Mouse (Mus musculus): ENCODE results near the gene Nxn. TPM values are rescaled to one million over a fixed set of nuclear protein-coding genes. Genes with fewer than 3 reads are reported as not detected.

Gene Nxn
- total and polyA plus RNA-seq, 2 experiments from 2014 or later, result 10.6 to 50.7 TPM

GRCm38 (mm10) chr11:76338656-76339055 is 60.3 kb downstream of the Nxn start:
- DNase-seq (ENCODE audit: low spot score) (no peak), ATAC-seq (ENCODE audit: insufficient read depth, low read depth) (no peak)
- Histone ChIP-seq H3K4me1 (ENCODE audit: control insufficient read depth, insufficient read depth) (no peaks in the 10 kb centered on the region), H3K4me2 (ENCODE audit: low read depth, low read length) (no peak overlapping the region), H3K36me3 (replicated peaks; ENCODE audit: control insufficient read depth, insufficient read depth, low read length) (no peaks in the 10 kb centered on the region), H3K9ac (replicated peaks; ENCODE audit: low read depth, low read length) (no peak overlapping the region), H3K4me3 (ENCODE audit: low read depth, low read length) (no peak overlapping the region), H3K27me3 (ENCODE audit: control insufficient read depth, insufficient read depth, low read length) (no peaks in the 10 kb centered on the region), H3K9me3 (replicated peaks; ENCODE audit: control insufficient read depth, low read length) (no peaks in the 10 kb centered on the region), H3K27ac (ENCODE audit: low read depth) (no peak overlapping the region)
- TF ChIP-seq CTCF (IDR thresholded peaks at IDR 0.05; ENCODE audit: low read depth) (no peak), EP300 (IDR thresholded peaks at IDR 0.05; ENCODE audit: low read depth) (no peak)
- WGBS, result 87% methylated on average over 8 of the region's 8 CpGs

GRCm38 (mm10) chr11:76337764-76338163 is 61.2 kb downstream of the Nxn start:
- DNase-seq (ENCODE audit: low spot score), result no peak
- H3K27ac ChIP-seq (ENCODE audit: low read depth), result no peak overlapping the region
- H3K27me3 ChIP-seq (ENCODE audit: control insufficient read depth, insufficient read depth, low read length), result no peaks in the 10 kb centered on the region
- no peak overlapping the region for H3K9ac ChIP-seq (replicated peaks; ENCODE audit: low read depth, low read length)
- H3K4me1 ChIP-seq (ENCODE audit: control insufficient read depth, insufficient read depth), result no peaks in the 10 kb centered on the region
- no peaks in the 10 kb centered on the region for H3K36me3 ChIP-seq (replicated peaks; ENCODE audit: control insufficient read depth, insufficient read depth, low read length)
- peak overlapping the region; percentile 42; the same call in 1 of the 2 replicates for H3K4me2 ChIP-seq (ENCODE audit: low read depth, low read length)
- TF ChIP-seq CTCF (IDR thresholded peaks at IDR 0.05; ENCODE audit: low read depth) (no peak), EP300 (IDR thresholded peaks at IDR 0.05; ENCODE audit: low read depth) (no peak)
- no peak for ATAC-seq (ENCODE audit: insufficient read depth, low read depth)
- H3K4me3 ChIP-seq (ENCODE audit: low read depth, low read length), result no peak overlapping the region
- H3K9me3 ChIP-seq (replicated peaks; ENCODE audit: control insufficient read depth, low read length), result no peaks in the 10 kb centered on the region
- WGBS, result 12% methylated on average over 7 of the region's 7 CpGs

- TF ChIP-seq EP300 (IDR thresholded peaks at IDR 0.05; ENCODE audit: low read depth) (no peak), CTCF (IDR thresholded peaks at IDR 0.05; ENCODE audit: low read depth) (no peak)
- no peaks in the 10 kb centered on the region for H3K27me3 ChIP-seq (ENCODE audit: control insufficient read depth, insufficient read depth, low read length)
- H3K4me3 ChIP-seq (ENCODE audit: low read depth, low read length), result no peak overlapping the region
- no peaks in the 10 kb centered on the region for H3K36me3 ChIP-seq (replicated peaks; ENCODE audit: control insufficient read depth, insufficient read depth, low read length)
- no peak overlapping the region for H3K27ac ChIP-seq (ENCODE audit: low read depth)
- whole genome bisulfite sequencing, result 86% methylated on average over 9 of the region's 9 CpGs
- ATAC-seq (ENCODE audit: insufficient read depth, low read depth), result no peak
- H3K4me1 ChIP-seq (ENCODE audit: control insufficient read depth, insufficient read depth), result no peaks in the 10 kb centered on the region
- no peak overlapping the region for H3K9ac ChIP-seq (replicated peaks; ENCODE audit: low read depth, low read length)
- no peak for DNase-seq (ENCODE audit: low spot score)
- H3K9me3 ChIP-seq (replicated peaks; ENCODE audit: control insufficient read depth, low read length), result no peaks in the 10 kb centered on the region
- no peak overlapping the region for H3K4me2 ChIP-seq (ENCODE audit: low read depth, low read length)
Observed at GRCm38 (mm10) chr11:76337236-76337635, 61.7 kb downstream of the Nxn start.

DNA sequence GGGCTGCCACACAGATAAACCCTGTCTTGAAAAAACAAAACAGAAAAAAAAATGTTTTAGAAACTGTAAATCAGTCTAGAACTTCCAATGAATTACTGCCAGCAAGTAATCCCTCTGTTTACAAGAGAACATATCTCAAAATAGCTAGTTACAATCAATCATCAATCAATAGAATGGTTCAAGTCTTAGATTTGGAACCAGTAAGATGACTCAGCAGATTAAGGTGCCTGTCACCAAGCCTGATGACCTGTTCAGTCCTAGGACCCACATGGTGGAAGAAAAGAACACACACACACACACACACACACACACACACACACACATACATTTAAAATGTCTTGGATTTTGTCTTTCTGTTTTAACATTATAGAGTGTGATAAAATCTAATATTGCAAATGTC is 62.7 kb downstream of the Nxn start:
- no peaks in the 10 kb centered on the region for H3K36me3 ChIP-seq (replicated peaks; ENCODE audit: control insufficient read depth, insufficient read depth, low read length)
- H3K4me3 ChIP-seq (ENCODE audit: low read depth, low read length), result no peak overlapping the region
- DNase-seq (ENCODE audit: low spot score) (no peak), ATAC-seq (ENCODE audit: insufficient read depth, low read depth) (no peak)
- no peaks in the 10 kb centered on the region for H3K27me3 ChIP-seq (ENCODE audit: control insufficient read depth, insufficient read depth, low read length)
- H3K9ac ChIP-seq (replicated peaks; ENCODE audit: low read depth, low read length), result no peak overlapping the region
- no peaks in the 10 kb centered on the region for H3K4me1 ChIP-seq (ENCODE audit: control insufficient read depth, insufficient read depth)
- no peak overlapping the region for H3K4me2 ChIP-seq (ENCODE audit: low read depth, low read length)
- no peaks in the 10 kb centered on the region for H3K9me3 ChIP-seq (replicated peaks; ENCODE audit: control insufficient read depth, low read length)
- TF ChIP-seq CTCF (IDR thresholded peaks at IDR 0.05; ENCODE audit: low read depth) (no peak), EP300 (IDR thresholded peaks at IDR 0.05; ENCODE audit: low read depth) (no peak)
- H3K27ac ChIP-seq (ENCODE audit: low read depth), result no peak overlapping the region

DNA sequence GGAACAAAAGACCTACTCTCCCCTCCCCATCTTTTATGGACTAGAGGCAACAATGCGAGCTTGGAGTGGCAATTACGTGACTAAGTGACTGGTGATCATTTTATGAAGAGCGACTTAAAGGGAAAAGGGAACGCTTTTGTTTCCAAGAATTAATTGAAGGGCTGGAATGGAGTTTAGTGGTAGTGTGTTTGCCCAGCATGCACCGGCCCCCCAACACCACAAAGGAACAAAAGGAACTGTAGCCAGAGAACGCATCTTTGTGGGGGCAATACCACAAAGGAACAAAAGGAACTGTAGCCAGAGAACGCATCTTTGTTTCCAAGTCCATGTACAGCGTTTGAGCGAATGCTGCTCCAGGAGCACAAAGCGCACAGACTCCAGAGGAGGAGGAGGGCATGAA is 64.0 kb downstream of the Nxn start:
- H3K9ac ChIP-seq (replicated peaks; ENCODE audit: low read depth, low read length), result no peak overlapping the region
- no peak overlapping the region for H3K4me3 ChIP-seq (ENCODE audit: low read depth, low read length)
- TF ChIP-seq CTCF (IDR thresholded peaks at IDR 0.05; ENCODE audit: low read depth) (no peak), EP300 (IDR thresholded peaks at IDR 0.05; ENCODE audit: low read depth) (no peak)
- WGBS, result 90% methylated on average over 10 of the region's 10 CpGs
- H3K27ac ChIP-seq (ENCODE audit: low read depth), result no peak overlapping the region
- no peaks in the 10 kb centered on the region for H3K9me3 ChIP-seq (replicated peaks; ENCODE audit: control insufficient read depth, low read length)
- H3K36me3 ChIP-seq (replicated peaks; ENCODE audit: control insufficient read depth, insufficient read depth, low read length), result no peaks in the 10 kb centered on the region
- DNase-seq (ENCODE audit: low spot score), result no peak
- H3K27me3 ChIP-seq (ENCODE audit: control insufficient read depth, insufficient read depth, low read length), result no peaks in the 10 kb centered on the region
- H3K4me2 ChIP-seq (ENCODE audit: low read depth, low read length), result no peak overlapping the region
- no peak for ATAC-seq (ENCODE audit: insufficient read depth, low read depth)
- peaks cover 5% of the 10 kb centered on the region; the same call in 1 of the 2 replicates for H3K4me1 ChIP-seq (ENCODE audit: control insufficient read depth, insufficient read depth)

DNA sequence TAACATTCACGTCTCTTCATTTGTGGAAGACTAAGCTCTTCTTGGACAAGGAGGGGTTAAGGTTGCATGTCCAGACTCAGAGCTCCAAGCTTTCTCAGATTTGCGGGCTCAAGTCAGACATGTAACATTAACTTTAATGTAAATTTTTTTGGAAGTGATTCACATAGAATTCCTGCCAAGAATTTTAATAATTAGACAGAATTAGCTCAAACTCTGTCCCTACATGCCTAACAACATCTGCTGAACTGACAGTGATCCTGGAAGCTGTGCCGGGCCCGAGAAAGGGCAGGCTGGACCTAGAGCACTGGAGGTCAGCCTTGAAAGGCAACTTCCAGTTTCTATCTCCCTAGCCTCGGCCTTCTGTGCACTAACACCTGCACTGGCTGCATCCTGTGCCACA is 66.7 kb downstream of the Nxn start:
- Histone ChIP-seq H3K9me3 (replicated peaks; ENCODE audit: control insufficient read depth, low read length) (no peaks in the 10 kb centered on the region), H3K4me3 (ENCODE audit: low read depth, low read length) (no peak overlapping the region), H3K4me2 (ENCODE audit: low read depth, low read length) (no peak overlapping the region), H3K36me3 (replicated peaks; ENCODE audit: control insufficient read depth, insufficient read depth, low read length) (no peaks in the 10 kb centered on the region), H3K27ac (ENCODE audit: low read depth) (no peak overlapping the region), H3K27me3 (ENCODE audit: control insufficient read depth, insufficient read depth, low read length) (no peaks in the 10 kb centered on the region), H3K9ac (replicated peaks; ENCODE audit: low read depth, low read length) (no peak overlapping the region), H3K4me1 (ENCODE audit: control insufficient read depth, insufficient read depth) (peaks cover 22% of the 10 kb centered on the region)
- no peak for TF ChIP-seq EP300 (IDR thresholded peaks at IDR 0.05; ENCODE audit: low read depth)
- no peak for TF ChIP-seq CTCF (IDR thresholded peaks at IDR 0.05; ENCODE audit: low read depth)
- DNase-seq (ENCODE audit: low spot score) (no peak), ATAC-seq (ENCODE audit: insufficient read depth, low read depth) (no peak)
- WGBS, result 58% methylated on average over 5 of the region's 5 CpGs

All from heart, postnatal 0 days (tissue).